Mouse (Mus musculus) MEL (cell line): ENCODE results near the gene Ric8b. TPM values are rescaled to one million over a fixed set of nuclear protein-coding genes. Genes with fewer than 3 reads are reported as not detected.

Experiments
- DNase-seq: peaks from one replicate; pipeline ENCODE4 v3.0.0; 2011; ENCODE audit warnings: low read depth, low spot score
- H3K27ac ChIP-seq: 2 replicates; pipeline ENCODE4 v1.5.1; 2012; ENCODE audit warnings: low read depth, mild to moderate bottlenecking, control low read depth, low read length, moderate library complexity; ENCODE audit not compliant: control insufficient read depth
- H3K27me3 ChIP-seq, 2 experiments: fragments of 150-350 bp in 1 of 2; sonication (generic) in 1 of 2; 2 replicates each; pipeline ENCODE4 v1.6.1; 2012; ENCODE audit warnings: low read length in 2 of 2, mild to moderate bottlenecking in 2 of 2, improper control_type of control experiment in 1 of 2, moderate library complexity in 1 of 2; ENCODE audit not compliant: insufficient read depth in 2 of 2, control insufficient read depth in 1 of 2
- H3K36me3 ChIP-seq, 2 experiments: 2 replicates each; pipeline ENCODE4 v1.6.1; 2012 to 2014; ENCODE audit warnings: low read length in 2 of 2, improper control_type of control experiment in 1 of 2, inconsistent platforms in 1 of 2, mild to moderate bottlenecking in 1 of 2; ENCODE audit not compliant: insufficient read depth in 2 of 2, control insufficient read depth in 1 of 2
- H3K4me1 ChIP-seq, 2 experiments: fragments of 150-350 bp in 1 of 2; sonication (generic) in 1 of 2; 2 replicates each; pipeline ENCODE4 v1.6.1; 2012; ENCODE audit warnings: low read length in 2 of 2, improper control_type of control experiment in 1 of 2, mild to moderate bottlenecking in 1 of 2; ENCODE audit not compliant: insufficient read depth in 2 of 2, control insufficient read depth in 1 of 2
- H3K4me3 ChIP-seq, 2 experiments: fragments of 150-350 bp in 1 of 2; sonication (generic) in 1 of 2; 2 replicates each; pipeline ENCODE4 v1.5.1; 2012; ENCODE audit warnings: low read depth in 2 of 2, low read length in 2 of 2, mild to moderate bottlenecking in 2 of 2, moderate library complexity in 2 of 2, control low read depth in 1 of 2, improper control_type of control experiment in 1 of 2; ENCODE audit not compliant: control insufficient read depth in 1 of 2, insufficient read depth in 1 of 2
- H3K79me2 ChIP-seq: 2 replicates; pipeline ENCODE4 v1.6.1; 2012; ENCODE audit warnings: mild to moderate bottlenecking, low read length, moderate library complexity; ENCODE audit not compliant: control insufficient read depth, poor library complexity, insufficient read depth
- H3K9ac ChIP-seq: 2 replicates; pipeline ENCODE4 v1.6.1; 2012; ENCODE audit warnings: low read depth, mild to moderate bottlenecking, control low read depth, low read length, moderate library complexity; ENCODE audit not compliant: control insufficient read depth, poor library complexity, severe bottlenecking
- H3K9me3 ChIP-seq: fragments of 150-350 bp; sonication (generic); replicated peaks from 2 replicates; pipeline ENCODE4 v1.6.1; 2012; ENCODE audit warnings: mild to moderate bottlenecking, low read length, improper control_type of control experiment, moderate library complexity; ENCODE audit not compliant: insufficient read depth
- BHLHE40 ChIP-seq: IDR thresholded peaks from 2 replicates; pipeline ENCODE4 v1.6.1; 2012; ENCODE audit warnings: low read depth, mild to moderate bottlenecking, inconsistent platforms, low read length, improper control_type of control experiment, borderline replicate concordance
- CHD2 ChIP-seq: IDR thresholded peaks from 2 replicates; pipeline ENCODE4 v1.6.1; 2011; ENCODE audit warnings: low read length, improper control_type of control experiment
- CTCF ChIP-seq, 3 experiments: IDR thresholded peaks in 2 of 3; conservative IDR thresholded peaks in 1 of 3; 2 replicates each; pipeline ENCODE4 v1.5.1; 2011 to 2012; ENCODE audit warnings: low read length in 3 of 3, low read depth in 2 of 3, mild to moderate bottlenecking in 2 of 3, improper control_type of control experiment in 1 of 3, inconsistent platforms in 1 of 3, mixed read lengths in 1 of 3, moderate library complexity in 1 of 3; ENCODE audit not compliant: control insufficient read depth in 1 of 3, insufficient read depth in 1 of 3, poor library complexity in 1 of 3, severe bottlenecking in 1 of 3
- GABPA ChIP-seq: IDR thresholded peaks from 2 replicates; pipeline ENCODE4 v1.6.1; 2012; ENCODE audit warnings: low read depth, mild to moderate bottlenecking, inconsistent platforms, low read length, improper control_type of control experiment, moderate library complexity
- GATA1 ChIP-seq: IDR thresholded peaks from 2 replicates; pipeline ENCODE4 v1.6.1; 2011; ENCODE audit warnings: low read depth, low read length, improper control_type of control experiment
- MAFK ChIP-seq: IDR thresholded peaks from 2 replicates; pipeline ENCODE4 v1.6.1; 2011; ENCODE audit warnings: low read depth, mild to moderate bottlenecking, low read length, improper control_type of control experiment, borderline replicate concordance
- MAZ ChIP-seq: IDR thresholded peaks from 2 replicates; pipeline ENCODE4 v1.6.1; 2012; ENCODE audit warnings: low read depth, mild to moderate bottlenecking, inconsistent platforms, low read length, improper control_type of control experiment
- MEF2A ChIP-seq: IDR thresholded peaks from 2 replicates; pipeline ENCODE4 v1.6.1; 2014; ENCODE audit warnings: low read depth, mild to moderate bottlenecking, inconsistent platforms, low read length, improper control_type of control experiment; ENCODE audit not compliant: poor library complexity, insufficient replicate concordance, severe bottlenecking; ENCODE audit errors: extremely low read depth
- MXI1 ChIP-seq: IDR thresholded peaks from 2 replicates; pipeline ENCODE4 v1.6.1; 2011; ENCODE audit warnings: mild to moderate bottlenecking, low read depth, low read length, improper control_type of control experiment
- MYC ChIP-seq: IDR thresholded peaks from 2 replicates; pipeline ENCODE4 v1.6.1; 2011; ENCODE audit warnings: low read depth, mild to moderate bottlenecking, low read length, improper control_type of control experiment, moderate library complexity
- NRF1 ChIP-seq: IDR thresholded peaks from 2 replicates; pipeline ENCODE4 v1.6.1; 2014; ENCODE audit warnings: low read depth, mild to moderate bottlenecking, inconsistent platforms, low read length, improper control_type of control experiment, moderate library complexity; ENCODE audit not compliant: poor library complexity, insufficient read depth, severe bottlenecking
- POLR2AphosphoS2 ChIP-seq: IDR thresholded peaks from 2 replicates; pipeline ENCODE4 v1.6.1; 2011; ENCODE audit warnings: low read length, improper control_type of control experiment
- POLR2AphosphoS5 ChIP-seq: IDR thresholded peaks from 2 replicates; pipeline ENCODE4 v1.6.1; 2012; ENCODE audit warnings: low read depth, borderline replicate concordance, mild to moderate bottlenecking, inconsistent platforms, low read length, moderate library complexity, mixed read lengths
- RCOR1 ChIP-seq: IDR thresholded peaks from 2 replicates; pipeline ENCODE4 v1.6.1; 2012; ENCODE audit warnings: low read depth, mild to moderate bottlenecking, inconsistent platforms, low read length, improper control_type of control experiment
- SIN3A ChIP-seq: IDR thresholded peaks from 2 replicates; pipeline ENCODE4 v1.6.1; 2012; ENCODE audit warnings: low read length, improper control_type of control experiment, inconsistent platforms
- TBP ChIP-seq: IDR thresholded peaks from 2 replicates; pipeline ENCODE4 v1.8.0; 2011; ENCODE audit warnings: low read depth, low read length, improper control_type of control experiment
- UBTF ChIP-seq: IDR thresholded peaks from 2 replicates; pipeline ENCODE4 v1.6.1; 2012; ENCODE audit warnings: low read depth, mild to moderate bottlenecking, inconsistent platforms, low read length, improper control_type of control experiment, moderate library complexity, borderline replicate concordance; ENCODE audit not compliant: insufficient read depth
- USF1 ChIP-seq: IDR thresholded peaks from 2 replicates; pipeline ENCODE4 v1.6.1; 2014; ENCODE audit warnings: low read depth, mild to moderate bottlenecking, inconsistent platforms, low read length, improper control_type of control experiment, moderate library complexity
- USF2 ChIP-seq, 2 experiments: IDR thresholded peaks; 2 replicates each; pipeline ENCODE4 v1.6.1; 2011 to 2012; ENCODE audit warnings: improper control_type of control experiment in 2 of 2, low read length in 2 of 2, borderline replicate concordance in 1 of 2, inconsistent platforms in 1 of 2, low read depth in 1 of 2, mild to moderate bottlenecking in 1 of 2; ENCODE audit not compliant: insufficient read depth in 1 of 2
- ZC3H11A ChIP-seq: IDR thresholded peaks from 2 replicates; pipeline ENCODE4 v1.6.1; 2012; ENCODE audit warnings: low read depth, mild to moderate bottlenecking, inconsistent platforms, low read length, improper control_type of control experiment
- ZKSCAN1 ChIP-seq: IDR thresholded peaks from 2 replicates; pipeline ENCODE4 v1.6.1; 2012; ENCODE audit warnings: low read depth, mild to moderate bottlenecking, inconsistent platforms, low read length, improper control_type of control experiment, moderate library complexity
- ZMIZ1 ChIP-seq: IDR thresholded peaks from 2 replicates; pipeline ENCODE4 v1.6.1; 2012; ENCODE audit warnings: low read depth, mild to moderate bottlenecking, inconsistent platforms, low read length, improper control_type of control experiment, moderate library complexity
- polyA plus RNA-seq, 2 experiments: library from polyadenylated mRNA; stranded (reverse) in 1 of 2; unstranded in 1 of 2; fragments of >175 nt in 1 of 2; fragments of >200 nt in 1 of 2; gene quantifications; 2 replicates each; pipeline versions ENCODE4 v1.2.1 to v1.2.4; 2012; ENCODE audit warnings: low replicate concordance in 2 of 2, low read depth in 1 of 2; ENCODE audit not compliant: insufficient read length in 2 of 2, insufficient read depth in 1 of 2, missing spikeins in 1 of 2
- total RNA-seq: library from RNA; depleted of rRNA; stranded (reverse); fragments of 300-350 nt; gene quantifications from 2 replicates; pipeline ENCODE4 v1.2.3, GENCODE M21; 2012

The Ric8b gene
- total and polyA plus RNA-seq, 3 experiments, result 6.3 to 8.6 TPM; not detected in 1

GRCm38 (mm10) chr10:85038852-85039251, 121.4 kb downstream of the Ric8b start:
- Histone ChIP-seq H3K27me3 (no peaks in the 10 kb centered on the region), H3K79me2 (no peaks in the 10 kb centered on the region), H3K27ac (no peak overlapping the region), H3K9me3 (no peaks in the 10 kb centered on the region), H3K36me3 (no peaks in the 10 kb centered on the region), H3K4me1 (no peaks in the 10 kb centered on the region), H3K9ac (no peak overlapping the region), H3K4me3 (no peak overlapping the region)
- no peak for DNase-seq
- TF ChIP-seq POLR2AphosphoS5, result no peak
- TF ChIP-seq MXI1, result no peak
- no peak for TF ChIP-seq MAZ
- TF ChIP-seq CTCF (IDR thresholded peaks at IDR 0.05 in 2 of 3, conservative IDR thresholded peaks at IDR 0.05 in 1 of 3; ENCODE audit: control insufficient read depth in 1 of 3, insufficient read depth in 1 of 3, low read depth in 2 of 3, low read length in 3 of 3, poor library complexity in 1 of 3, severe bottlenecking in 1 of 3), result peak; percentile 19 to 46 (median 30); a peak in 5 of 6 replicates
- TF ChIP-seq GABPA, result no peak

DNA sequence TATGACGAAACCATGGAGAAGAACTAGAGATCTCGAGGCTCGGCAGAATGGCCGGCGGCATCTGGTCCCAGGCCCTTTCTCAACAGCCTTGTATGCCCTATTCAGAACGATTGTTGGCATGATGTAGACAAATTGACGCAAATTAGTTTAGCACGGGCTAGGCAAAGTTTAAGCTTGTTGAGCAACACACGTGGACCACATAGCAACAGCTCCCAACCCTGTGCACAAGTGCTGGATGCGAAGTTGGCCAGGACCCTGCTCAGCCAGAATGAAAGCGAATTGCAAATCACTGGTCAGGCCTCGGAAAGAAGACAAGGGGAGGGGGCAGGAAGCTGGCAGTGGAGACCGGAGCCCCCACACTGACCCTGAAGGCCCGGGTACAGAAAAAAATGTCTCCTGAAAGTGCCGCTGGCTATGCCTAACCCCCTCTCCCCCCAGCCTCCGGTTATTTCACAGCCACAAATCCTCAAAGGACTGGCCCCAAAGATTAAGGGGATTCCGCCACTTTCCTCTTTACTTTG, 126.8 kb downstream of the Ric8b start:
- Histone ChIP-seq H3K4me1 (no peaks in the 10 kb centered on the region), H3K79me2 (no peaks in the 10 kb centered on the region), H3K27me3 (no peaks in the 10 kb centered on the region), H3K36me3 (no peaks in the 10 kb centered on the region), H3K27ac (no peak overlapping the region), H3K9me3 (no peaks in the 10 kb centered on the region), H3K4me3 (no peak overlapping the region), H3K9ac (no peak overlapping the region)
- TF ChIP-seq CHD2 (no peak), ZMIZ1 (no peak), GATA1 (no peak), GABPA (no peak), ZC3H11A (no peak), MEF2A (no peak), SIN3A (no peak), USF2 (IDR thresholded peaks at IDR 0.05; ENCODE audit: borderline replicate concordance in 1 of 2, insufficient read depth in 1 of 2, low read depth in 1 of 2, low read length in 2 of 2) (no peak), TBP (no peak), MAFK (no peak), NRF1 (no peak), RCOR1 (no peak), MYC (no peak), ZKSCAN1 (no peak), USF1 (no peak), BHLHE40 (no peak), UBTF (no peak), POLR2AphosphoS5 (no peak), POLR2AphosphoS2 (no peak)
- no peak for DNase-seq
